Mouse (Mus musculus): Measurements from ENCODE around the gene Fgfr2.

GRCm38 (mm10) chr7:132234250-132234649 lies 888.9 kb downstream of the Fgfr2 start:
- TF ChIP-seq CTCF (IDR thresholded peaks at IDR 0.05; ENCODE audit: insufficient read depth, low read length) = no peak
- TF ChIP-seq POLR2A (IDR thresholded peaks at IDR 0.05; ENCODE audit: borderline replicate concordance, extremely low read depth, low read depth, low read length) = no peak
